Mouse (Mus musculus) G1E (cell line): ENCODE results near the gene Gucd1.

Source experiments
- CTCF ChIP-seq: IDR thresholded peaks from 2 replicates; pipeline ENCODE4 v1.5.1; 2012; ENCODE audit warnings: low read depth, low read length, inconsistent platforms, mixed read lengths
- GATA1 ChIP-seq: IDR thresholded peaks from 2 replicates; pipeline ENCODE4 v1.6.1; 2012; ENCODE audit warnings: borderline replicate concordance, low read length, inconsistent platforms, mixed read lengths

DNA sequence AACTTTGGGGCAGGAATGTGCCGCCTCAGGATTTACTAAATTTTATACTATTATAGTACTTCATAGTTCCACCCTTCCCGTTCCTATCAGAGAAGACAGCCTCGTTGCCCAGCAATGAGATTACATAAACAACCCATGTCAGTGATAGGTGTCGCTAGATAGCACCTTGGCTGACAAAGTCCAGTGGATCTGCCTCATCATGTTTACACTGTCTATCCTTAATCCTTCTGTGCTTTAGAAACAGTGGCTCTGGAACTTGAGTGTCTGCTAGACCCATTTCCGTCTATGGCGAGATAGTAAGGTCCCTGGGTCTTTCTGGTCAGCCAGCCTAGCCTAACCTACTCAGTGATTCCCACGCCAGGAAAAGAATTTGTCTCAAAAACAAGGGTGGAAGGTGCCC lies 17.4 kb downstream of the Gucd1 start:
- TF ChIP-seq CTCF (no peak), GATA1 (no peak)
